Mouse (Mus musculus): Measurements from ENCODE around the gene Cds2.

DNA sequence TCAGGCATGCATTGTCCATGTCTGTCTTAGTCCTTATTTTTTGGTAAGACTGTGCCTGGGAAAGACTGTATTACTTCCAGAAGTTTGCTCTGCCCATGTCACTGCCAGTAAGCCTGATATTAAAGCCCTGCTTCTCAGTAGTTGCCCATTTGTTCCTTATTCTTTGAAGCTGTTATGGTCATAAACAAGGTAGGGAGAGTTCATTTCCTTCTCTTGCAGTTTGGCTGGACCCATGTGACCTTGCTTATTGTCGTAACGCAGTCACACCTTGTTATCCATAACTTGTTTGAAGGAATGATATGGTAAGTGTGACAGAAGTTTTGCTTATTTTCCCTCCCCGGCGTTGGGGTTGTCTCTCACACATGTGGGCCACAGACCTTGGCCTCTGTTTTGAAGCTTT lies 35.3 kb downstream of the Cds2 start:
- TF ChIP-seq CTCF (IDR thresholded peaks at IDR 0.05; ENCODE audit: low read depth, low read length) = no peak
- TF ChIP-seq POLR2A (IDR thresholded peaks at IDR 0.05; ENCODE audit: extremely low read depth, insufficient read depth, low read length) = no peak
